Mouse (Mus musculus) layer of hippocampus, postnatal 10 days (tissue): ENCODE data around the gene Lamtor1. TPM values are rescaled to one million over a fixed set of nuclear protein-coding genes. Genes with fewer than 3 reads are reported as not detected.
A peak's percentile ranks its signal among the peaks of the same experiment; 100 is the strongest.
"Not testable (repeated sequence)": the region's sequence is repeated elsewhere in the genome, so short reads cannot be mapped to it uniquely, and the experiment has no call there.

Source experiments
- DNase-seq, 2 experiments: peaks; one replicate each; pipeline ENCODE4 v3.0.0; 2021; ENCODE audit warnings: low spot score in 2 of 2
- total RNA-seq, 2 experiments: library from RNA; stranded (reverse); gene quantifications; 2 replicates each; pipeline ENCODE4 v1.2.3; 2021

Gene Lamtor1
- total RNA-seq, 2 experiments from 2014 or later: 98.0 to 98.3 TPM

DNA sequence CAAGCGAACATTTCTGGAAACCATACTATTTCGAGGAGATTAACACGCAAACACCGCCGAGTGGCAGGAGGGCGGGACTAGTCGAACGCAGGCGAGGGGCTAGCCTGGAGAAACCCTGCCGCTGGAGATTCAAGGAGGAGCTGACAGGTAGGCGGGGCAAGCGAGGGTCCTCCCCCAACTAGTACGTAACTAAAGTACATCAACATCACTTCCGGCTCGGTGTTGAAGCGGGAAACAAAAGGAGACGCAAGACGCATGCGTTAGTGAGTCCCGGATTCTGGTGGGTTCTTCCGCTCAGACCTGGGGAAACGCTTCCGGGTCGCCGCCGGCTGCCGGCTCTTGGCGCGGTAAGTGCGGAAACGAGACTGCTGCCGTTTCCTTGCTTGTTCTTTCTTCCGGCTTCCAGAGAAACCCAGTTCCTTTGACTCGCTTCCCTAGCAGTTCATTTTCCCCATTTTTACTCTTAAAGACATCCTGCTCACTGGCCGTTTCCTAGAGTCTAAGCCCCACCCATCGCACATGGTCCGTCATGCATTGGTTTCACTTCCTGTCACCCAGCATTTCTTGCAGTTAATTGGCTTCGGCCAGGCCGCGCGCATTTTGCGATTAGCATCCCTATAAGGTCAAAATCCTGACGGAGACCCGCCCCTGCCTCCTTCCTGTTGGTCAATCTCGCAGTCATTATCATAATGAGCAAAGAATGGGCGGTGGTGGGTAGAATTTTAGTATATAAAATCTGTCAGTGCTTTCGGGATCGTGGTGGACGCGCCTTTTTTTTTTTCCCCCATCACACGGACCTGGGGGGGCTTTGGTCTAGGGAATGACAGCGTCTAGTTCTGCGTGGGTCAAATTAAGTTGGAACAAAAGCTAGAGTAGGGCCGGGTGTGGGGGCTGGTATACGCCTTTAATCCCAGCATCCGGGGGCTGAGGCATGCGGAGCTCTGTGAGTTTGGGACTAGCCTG lies 9.3 kb upstream of the Lamtor1 start:
- peak; percentile 91 to 94 for DNase-seq

DNA sequence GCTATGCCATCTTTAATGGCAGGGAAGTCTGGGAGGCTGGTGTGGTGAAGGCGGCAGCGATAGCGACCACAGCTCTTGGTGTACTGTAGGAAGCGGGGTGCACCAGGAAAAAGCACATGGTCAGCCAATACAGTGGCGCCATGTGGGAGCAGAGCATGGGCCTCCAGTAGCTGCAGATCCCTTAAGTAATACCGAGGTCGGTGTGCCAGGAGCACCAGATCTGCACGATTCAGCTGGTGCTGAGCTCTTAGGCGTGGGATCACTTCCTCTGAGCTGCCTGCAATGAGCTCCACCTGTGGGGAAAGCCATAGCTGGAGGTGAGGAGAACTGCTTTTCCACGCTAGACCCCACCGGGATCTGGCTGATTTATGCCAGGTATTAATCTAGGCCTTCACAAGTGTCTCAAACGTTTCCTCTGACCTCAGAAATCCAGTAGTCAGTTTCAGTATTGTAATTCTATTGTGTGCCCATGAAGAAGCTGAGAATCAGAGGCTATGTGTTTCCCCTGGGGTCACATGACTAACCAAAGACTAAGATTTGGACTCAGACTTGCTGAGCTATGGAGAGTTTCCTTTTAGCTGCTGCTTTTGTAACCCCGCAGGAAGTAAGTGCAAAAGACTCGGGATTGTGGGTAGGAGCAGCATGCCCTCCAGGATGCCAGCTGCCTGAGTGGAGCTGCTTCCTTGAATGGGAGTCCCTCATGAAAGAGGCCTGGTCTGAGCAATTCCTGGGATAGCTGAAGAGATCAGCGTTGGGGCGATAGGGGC lies 5.2 kb upstream of the Lamtor1 start:
- DNase-seq: no peak

DNA sequence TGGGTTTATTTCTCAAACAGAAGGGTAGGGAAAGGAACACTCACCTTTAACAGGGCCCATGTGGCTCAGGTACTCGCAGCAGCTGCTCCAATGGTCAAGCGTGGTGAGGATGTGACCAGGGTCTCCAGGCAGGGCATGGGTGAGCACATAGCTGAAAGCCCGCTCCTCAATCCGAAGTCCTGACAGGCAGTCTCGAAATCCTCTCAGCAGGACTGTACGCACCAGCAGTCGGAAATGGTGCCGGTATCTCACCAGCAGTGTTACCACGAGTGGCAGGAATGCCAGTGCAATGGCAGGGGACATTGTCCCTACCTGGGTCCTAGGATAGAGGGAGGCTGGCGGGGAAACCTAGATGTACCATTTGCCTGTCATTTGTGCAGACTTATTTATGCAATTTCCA lies 3.7 kb upstream of the Lamtor1 start:
- DNase-seq: no peak

DNA sequence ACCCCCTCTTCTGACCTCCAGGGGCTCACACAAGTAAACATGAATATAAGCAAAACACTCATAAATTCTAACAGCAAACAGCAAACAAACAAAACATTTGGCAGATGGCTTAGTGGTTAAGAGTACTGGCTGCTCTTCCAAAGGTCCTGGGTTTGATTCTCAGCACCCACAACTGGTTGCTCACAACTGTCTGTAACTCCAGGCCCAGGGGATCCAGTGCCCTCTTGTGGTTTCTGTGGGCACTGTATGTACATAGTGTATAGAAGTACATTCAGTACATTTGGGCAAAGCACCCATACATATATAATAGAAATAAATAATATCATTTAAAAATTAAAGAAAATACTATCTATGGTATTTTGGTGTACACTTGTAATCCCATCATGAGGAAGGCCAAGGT lies 2.9 kb upstream of the Lamtor1 start:
- DNase-seq: no peak

DNA sequence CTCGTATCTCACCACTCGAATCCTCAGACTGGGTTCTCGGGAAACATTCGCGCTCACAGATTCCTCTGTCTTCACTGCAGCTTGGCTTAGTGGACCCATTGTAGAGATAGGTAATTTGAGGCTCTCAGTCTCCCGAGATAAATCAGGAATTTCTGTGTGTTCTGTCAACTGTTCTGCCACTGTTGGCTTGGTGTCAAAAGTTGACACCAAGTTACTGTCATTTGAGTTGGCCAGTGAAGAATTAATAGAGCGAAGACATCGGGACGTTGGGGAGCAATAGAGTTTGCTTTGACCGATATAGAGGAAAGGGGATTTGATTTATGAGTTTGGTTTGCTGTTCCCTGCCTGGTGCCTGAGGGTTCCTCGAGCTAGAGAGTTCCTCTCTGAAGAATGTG lies 580 bp downstream of the Lamtor1 start, which contains the start of gene Tomt:
TSS of gene Tomt (minus strand) at position 73 of the 395 bp plus-strand sequence.
- no peak for DNase-seq

DNA sequence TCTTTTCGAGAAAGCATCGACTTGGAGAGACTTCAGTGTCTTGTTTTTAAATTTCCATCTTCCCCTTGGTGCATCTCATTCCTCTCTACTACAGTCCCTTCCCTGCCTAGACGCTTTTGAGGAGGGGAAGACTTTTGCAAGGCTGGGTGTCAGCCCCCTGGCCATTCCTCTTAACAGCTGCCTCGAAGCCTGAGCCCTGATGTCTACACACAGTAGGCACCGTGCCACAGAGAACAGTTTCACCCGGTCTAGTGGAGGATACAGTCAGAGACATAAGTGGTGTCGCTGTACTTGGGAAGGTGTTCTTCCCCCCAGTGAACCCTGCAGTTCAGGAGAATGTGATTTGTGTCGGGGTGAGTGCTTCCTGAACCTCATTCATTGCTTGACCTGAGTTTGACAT lies 992 bp downstream of the Lamtor1 start:
- no peak for DNase-seq

DNA sequence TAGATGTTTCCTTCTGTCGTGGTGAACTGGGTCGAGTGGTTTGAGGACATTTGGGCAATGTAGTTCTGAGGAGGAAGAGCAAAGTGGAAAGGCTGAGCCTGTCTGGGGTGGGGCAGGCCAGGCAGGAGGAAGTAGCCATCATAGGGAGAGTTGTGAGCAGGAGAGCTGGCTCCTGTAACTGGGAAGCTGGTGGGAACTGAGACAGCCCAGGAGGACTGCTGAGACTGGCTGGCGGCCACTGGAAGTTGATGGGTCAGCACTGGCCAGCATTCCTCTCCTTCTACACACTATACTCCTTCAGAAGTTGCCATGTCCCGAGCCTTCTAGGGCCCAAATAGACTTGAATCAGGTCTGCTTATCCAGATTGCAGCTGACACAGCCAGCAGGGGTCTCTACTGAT lies 2.7 kb downstream of the Lamtor1 start:
- DNase-seq: no peak

DNA sequence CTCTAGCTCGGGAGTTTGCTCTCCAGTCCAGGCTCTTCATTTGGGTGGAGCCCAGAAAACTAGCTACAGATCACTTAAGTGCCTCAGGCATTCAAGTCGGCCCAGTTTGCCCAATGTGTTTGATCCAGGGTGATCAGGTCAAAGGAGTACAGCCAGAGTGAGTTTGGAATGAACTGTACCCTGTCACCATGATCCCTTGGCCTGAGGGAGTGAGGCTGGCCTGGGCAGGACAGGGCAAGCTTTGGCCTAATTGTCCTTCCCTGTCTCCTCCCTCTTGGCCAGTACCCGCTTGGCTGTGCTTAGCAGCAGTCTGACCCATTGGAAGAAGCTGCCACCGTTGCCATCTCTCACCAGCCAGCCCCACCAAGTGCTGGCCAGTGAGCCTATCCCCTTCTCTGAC lies 4.4 kb downstream of the Lamtor1 start:
- no peak for DNase-seq

DNA sequence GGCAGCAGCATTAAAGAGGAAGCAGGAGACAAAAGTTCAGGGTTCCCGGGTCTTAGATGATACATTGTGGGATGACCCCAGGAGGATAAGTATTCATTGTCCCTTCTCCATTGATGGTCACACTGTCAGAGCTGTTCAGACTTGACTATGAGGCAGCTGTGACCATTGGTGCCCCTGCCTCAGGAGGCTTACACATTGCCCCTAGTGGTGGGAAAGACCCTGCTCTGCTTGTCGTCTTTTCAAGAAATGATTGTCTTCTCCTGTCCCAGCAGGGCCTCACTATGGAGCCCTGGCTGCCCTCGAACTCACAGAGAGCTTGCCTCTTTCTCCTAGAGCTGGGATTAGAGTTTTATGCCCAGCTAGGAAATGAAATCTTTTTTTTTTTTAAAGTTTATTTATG lies 6.3 kb downstream of the Lamtor1 start:
- DNase-seq: no peak

DNA sequence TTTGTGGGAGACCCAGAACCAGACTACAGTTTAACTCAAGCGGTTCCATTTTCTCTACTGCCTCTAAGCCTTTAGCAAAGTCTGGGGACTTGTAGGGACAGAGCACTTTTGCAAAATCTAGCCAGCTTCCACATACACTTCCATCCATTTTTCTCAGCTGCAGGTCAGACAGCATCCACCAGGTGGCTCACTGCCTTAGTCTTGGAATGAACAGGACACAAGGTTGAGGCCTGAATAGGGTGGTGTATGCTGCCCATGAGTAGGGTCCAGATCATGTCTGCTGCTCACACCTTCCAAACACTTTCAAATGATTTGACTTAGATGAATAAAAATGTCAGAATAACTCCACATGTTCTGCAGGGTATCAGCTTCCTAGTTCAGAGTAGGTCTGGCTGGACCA lies 12.4 kb downstream of the Lamtor1 start:
- DNase-seq: peak; percentile 64 to 73

DNA sequence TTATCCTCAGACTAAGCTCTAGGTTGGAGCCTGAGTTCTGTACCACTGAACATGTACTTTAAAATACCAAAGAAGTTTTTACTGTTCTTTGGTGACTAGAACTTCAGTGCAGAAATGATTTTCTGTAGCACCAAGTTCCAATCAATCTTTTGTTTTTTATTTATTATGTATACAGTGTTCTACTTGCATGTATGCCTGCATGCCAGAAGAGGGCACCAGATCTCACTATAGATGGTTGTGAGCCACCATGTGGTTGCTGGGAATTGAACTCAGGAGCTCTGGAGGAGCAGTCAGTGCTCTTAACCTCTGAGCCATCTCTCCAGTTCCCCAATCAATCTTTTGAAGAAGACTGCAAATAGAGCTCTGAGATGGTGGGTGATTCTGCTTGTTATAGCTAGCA lies 20.2 kb downstream of the Lamtor1 start:
- DNase-seq: not testable (repeated sequence)

DNA sequence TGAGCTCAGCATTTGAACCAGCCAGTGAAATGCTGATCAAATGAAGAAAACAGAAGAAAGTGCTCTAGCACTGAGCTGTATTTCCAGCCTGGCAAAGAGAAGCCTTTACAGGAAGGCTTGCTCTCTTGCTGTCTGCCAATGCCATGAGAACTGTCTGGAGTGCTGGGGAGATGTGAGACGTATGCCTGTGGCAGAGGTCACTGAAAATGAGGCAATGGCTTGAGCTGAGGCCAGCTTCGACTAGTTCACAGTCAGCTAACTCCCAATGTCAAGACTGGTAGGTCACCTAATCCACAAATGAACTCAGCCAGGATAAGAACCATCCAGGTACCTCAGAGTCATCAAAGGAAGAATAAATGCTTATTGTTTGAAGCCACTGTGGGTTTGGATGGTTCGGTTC lies 22.4 kb downstream of the Lamtor1 start:
- DNase-seq: no peak

DNA sequence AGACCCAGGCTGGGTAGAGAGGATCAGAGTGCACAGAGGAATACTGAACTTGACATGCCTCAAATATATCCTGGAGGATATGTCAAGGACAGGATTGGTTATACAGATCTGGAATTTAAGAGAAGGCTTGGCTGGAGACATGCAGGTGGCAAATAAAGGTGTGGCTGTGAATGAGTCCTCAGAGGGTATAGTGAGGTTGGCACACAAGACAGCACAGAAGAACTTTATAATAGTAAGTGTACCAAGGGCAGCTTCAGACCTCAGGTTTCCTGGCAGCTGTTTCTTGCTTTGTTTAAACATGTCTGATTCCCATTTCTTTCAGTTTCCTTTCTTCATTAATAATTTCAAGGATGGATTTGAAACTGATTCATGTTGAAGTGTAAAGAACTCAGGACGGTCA lies 26.8 kb downstream of the Lamtor1 start:
- no peak for DNase-seq

DNA sequence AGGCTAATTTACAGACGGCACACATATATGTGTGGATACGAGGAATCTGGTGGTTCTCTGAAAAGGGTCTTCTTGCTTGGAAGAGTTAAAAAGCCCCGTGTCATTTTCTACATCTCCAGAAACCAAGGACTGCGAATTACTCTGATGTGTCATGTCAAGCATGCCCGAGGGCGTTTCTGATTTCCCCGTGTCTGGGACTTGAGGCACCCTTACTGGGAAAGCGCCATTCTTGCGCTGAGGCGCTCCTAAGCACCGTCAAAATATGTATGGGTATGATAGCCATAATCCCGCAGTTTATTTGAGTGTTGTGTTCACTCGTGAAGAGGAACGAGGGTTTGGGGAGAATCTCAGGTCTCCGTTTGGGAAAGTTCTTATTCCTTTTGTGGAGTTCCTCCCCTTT lies 27.6 kb downstream of the Lamtor1 start:
- no peak for DNase-seq

DNA sequence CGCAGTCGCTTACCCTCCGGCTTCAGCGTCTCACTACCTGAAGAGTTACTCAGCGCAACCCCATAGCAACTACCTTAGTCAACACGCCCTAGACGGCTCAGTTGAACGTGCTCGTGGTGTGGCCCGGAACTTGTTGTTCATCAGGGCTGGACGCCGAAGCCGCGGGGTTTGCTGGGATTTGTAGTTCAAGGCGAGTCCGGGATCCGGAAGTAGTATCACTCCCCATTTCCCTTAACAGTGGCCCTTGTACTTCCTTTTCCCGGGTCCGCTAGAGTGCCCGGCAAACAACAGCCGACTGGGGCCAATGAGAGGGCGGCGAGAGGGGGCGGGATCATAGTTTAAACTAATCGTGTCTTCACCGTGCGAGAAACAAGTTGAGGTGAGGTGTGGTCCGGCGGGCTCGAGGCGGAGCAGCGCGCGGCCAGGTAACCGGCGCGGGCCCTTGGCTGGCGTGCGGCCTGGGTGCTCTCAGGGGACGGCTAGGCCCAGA lies 28.1 kb downstream of the Lamtor1 start, which contains the start of the genes Lrrc51 and Numa1:
TSS of gene Lrrc51 (minus strand) at position 145 of the 490 bp plus-strand sequence.
TSS of gene Numa1 (plus strand) at position 361 of the 490 bp plus-strand sequence.
- peak; percentile 94 to 96 for DNase-seq

DNA sequence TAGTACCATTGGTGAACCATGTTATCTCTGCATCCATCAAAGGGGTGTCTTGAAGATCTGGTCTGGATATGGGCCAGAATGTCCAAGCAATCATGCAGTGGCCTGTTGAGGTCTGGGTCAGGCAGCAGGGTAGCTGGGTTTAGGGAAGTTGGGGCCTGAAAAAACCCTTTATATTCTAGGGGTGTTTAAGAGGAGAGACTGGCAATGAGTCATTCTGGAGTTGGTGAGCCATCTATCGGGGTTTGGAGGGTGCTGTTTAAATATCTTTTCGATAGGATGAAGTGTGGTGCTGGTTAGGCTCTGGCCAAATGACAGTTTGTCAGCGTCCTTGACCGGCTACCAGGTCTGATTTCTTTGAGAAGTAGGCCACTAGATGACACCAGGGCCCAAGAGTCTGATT lies 30.3 kb downstream of the Lamtor1 start:
- no peak for DNase-seq

DNA sequence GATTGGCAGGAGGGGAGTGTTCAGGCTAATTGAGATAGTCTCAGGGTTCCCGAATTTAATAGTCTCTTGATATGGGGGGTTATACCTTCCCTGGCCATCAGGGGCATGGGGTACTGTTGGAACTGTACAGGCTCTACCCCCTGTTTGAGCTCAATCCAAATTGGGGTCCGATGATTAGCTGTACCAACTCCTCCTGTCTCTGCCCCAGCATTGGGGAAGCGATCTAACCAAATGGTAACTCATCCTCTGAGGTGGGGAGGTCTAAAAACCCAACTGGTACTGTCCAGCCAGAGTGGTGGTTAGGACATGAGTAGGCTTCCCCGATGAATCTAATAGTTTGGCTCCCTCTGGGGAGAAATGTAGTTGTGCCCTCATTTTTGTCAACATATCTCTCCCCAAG lies 31.3 kb downstream of the Lamtor1 start:
- no peak for DNase-seq

DNA sequence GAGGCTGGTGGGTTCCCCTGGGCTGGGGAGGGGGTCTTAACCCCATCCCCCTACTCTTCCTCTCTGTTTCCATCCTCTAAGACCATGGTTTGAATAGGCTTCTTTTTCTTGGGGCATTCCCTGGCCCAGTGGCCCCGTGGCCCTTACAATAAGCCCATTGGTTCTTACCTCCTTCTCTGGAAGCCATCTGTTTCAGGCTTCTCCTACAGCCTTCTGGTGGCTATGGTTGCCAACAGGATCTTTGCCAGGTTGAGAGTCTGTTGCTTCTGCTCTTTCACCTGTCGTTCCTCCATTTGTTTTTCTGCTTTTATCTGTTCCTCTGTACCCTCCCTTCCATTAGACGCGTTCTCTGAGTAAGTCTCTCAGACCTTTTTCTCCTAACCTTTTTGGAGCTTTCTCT lies 31.9 kb downstream of the Lamtor1 start:
- DNase-seq: peak; percentile 23 to 40

DNA sequence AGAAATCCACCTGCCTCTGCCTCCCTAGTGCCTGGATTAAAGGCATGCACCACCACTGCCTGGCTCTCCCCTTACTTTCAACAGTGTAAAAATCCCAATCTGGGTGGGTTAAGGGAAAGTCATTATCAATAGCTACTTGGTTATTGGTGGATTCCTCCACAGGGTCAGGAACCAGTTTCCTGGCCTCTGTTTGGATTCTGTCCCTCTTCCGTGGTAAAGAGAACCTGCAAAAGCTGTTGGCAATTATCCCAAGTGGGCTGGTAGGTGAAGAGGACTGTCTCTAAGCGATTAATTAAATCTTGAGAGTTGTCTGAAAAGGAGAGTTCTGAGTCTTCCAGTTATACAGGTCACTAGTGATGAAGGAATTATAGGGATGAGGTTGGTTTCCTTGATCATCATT lies 32.6 kb downstream of the Lamtor1 start:
- no peak for DNase-seq

DNA sequence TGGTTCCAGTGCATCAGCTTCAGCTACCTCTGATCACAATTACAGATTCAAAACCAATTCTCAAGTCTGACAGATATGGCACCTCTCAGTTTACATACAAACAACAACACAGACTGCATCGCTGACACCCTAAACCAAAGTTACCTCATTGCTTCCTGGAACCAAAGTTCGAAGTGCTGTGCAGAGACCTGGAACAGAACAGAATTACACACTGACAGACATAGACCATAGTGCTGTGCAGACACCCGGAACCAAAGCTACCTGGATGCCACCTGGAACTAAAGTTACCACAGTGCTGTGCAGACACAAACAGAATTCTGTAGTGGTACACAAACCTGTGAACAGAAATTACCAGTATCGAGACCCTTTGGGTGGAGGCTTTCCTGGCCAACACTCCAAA lies 34.1 kb downstream of the Lamtor1 start:
- DNase-seq: no peak

DNA sequence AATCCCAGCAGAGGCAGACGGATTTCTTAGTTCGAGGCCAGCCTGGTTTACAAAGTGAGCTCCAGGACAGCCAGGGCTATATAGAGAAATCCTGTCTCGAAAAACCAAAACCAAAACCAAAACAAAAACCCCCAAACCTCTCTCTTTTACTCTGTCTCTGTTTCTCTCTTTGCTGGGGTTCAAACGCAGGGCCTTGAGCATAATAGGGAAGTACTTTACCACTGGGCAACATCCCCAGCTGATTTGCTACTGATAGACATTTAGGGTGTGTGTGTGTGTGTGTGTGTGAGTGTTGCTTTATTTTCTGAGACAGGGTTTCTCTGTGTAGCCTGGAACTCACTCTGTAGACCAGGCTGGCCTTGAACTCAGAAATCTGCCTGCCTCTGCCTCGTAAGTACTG lies 43.3 kb downstream of the Lamtor1 start:
- not testable (repeated sequence) for DNase-seq

DNA sequence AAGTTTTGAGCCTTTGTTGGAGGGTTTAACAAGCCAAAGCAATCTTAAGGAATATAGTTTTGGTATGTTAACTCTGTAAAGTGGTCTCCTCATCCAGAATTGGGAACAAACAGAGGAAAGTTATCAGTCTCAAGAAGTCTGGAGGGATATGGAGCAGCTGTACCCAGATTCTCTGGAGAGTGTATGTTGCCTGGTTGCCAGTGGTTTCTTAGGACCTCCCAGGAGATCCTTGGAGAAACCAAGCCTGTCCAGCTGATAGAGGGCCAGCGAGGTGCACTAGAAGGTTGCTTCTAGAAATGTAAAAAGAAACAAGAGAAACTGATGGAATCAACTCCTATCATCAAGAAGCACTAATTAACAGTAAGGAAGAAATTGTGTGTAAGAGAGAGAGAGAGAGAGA lies 45.9 kb downstream of the Lamtor1 start:
- DNase-seq: no peak
